Mouse (Mus musculus): ENCODE measurements around the gene Ugt1a9.
"Not testable (repeated sequence)": the region's sequence is repeated elsewhere in the genome, so short reads cannot be mapped to it uniquely, and the experiment has no call there.

- not testable (repeated sequence) for TF ChIP-seq CTCF (IDR thresholded peaks at IDR 0.05); POLR2A (IDR thresholded peaks at IDR 0.05; ENCODE audit: insufficient read depth, low read depth, low read length)
Observed at GRCm38 (mm10) chr1:88145278-88145677, 74.7 kb downstream of the Ugt1a9 start.
